Mouse (Mus musculus) layer of hippocampus, adult 9-10 months (tissue): ENCODE measurements at regions not wholly inside any gene's neighbourhood (a gene's known extent, or its start where the extent isn't known, plus 50 kb on each side); places are given as distances from the start of the nearest gene placed in this dataset.
"Not testable (repeated sequence)": the region's sequence is repeated elsewhere in the genome, so short reads cannot be mapped to it uniquely, and the experiment has no call there.

Source experiments
- DNase-seq: peaks from one replicate; pipeline ENCODE4 v3.0.0; 2022; ENCODE audit warnings: low spot score

DNA sequence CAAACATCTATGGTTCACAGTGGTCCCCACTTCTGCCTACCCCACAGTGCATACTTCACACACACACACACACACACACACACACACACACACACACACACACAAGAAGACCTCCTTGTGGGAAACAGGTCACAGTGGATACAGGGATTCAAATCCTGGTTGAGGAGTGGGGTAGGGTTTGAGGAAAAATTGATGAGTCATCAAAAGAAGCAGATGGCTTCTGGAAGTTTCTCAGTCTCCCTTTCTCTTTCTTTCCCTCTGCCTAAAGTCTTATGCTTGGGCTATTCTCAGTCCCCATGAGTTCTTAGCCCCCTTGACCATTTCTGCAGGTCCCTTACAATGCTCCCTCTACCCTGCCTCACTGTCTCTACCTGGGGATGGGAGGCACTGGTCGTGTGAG, 56.4 kb downstream of the Rassf10 start:
- no peak for DNase-seq

GRCm38 (mm10) chr7:113017092-113017755, 63.5 kb downstream of the Rassf10 start:
- no peak for DNase-seq

DNA sequence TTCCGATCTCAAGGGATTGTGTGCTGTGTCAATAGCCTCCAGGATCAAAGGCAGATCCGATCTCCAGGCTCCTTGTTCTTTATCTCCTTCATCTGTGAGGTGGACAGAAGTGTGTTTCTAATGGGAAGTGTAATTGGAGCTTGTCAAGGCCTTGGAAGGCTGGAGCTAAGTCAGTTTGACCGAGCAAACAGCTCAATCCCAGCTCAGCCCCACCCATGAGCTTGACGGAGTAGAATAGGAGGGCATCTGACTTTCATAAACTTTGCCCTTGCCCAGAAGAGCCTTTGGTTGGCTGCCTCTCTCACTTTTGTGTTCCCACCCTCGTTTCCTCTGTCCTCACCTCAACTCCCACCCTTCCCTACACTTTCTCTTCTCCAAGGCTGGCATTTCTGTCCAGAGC, 67.7 kb downstream of the Rassf10 start:
- no peak for DNase-seq

GRCm38 (mm10) chr7:113022516-113022915, 68.8 kb downstream of the Rassf10 start:
- no peak for DNase-seq

- DNase-seq, result no peak
These were observed 72.0 kb downstream of the Rassf10 start for GRCm38 (mm10) chr7:113025758-113026157.

- DNase-seq, result no peak
These were observed 72.7 kb downstream of the Rassf10 start for GRCm38 (mm10) chr7:113026290-113027075.

GRCm38 (mm10) chr7:113027125-113027801, 73.5 kb downstream of the Rassf10 start:
- no peak for DNase-seq

- no peak for DNase-seq
These were observed 76.4 kb downstream of the Rassf10 start for GRCm38 (mm10) chr7:113030053-113030752.

DNA sequence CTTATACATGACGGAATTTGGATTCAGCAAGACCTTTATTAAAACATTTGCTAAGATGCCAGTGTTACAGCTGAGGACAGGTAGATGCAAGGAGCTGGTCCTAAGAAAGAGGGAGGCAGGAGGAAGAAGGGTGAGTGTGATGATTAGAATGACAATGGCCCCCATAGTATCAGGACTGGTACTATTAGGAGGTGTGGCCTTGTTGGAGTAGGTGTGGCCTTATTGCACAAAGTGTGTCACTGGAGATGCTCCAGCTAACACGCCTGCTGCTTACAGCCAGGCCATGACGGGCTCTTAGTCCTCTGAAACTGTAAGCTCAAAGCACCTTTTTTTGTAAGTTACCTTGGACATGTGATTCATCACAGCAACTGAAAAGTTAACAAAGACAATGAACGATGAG, 82.0 kb downstream of the Rassf10 start:
- DNase-seq, result no peak

DNA sequence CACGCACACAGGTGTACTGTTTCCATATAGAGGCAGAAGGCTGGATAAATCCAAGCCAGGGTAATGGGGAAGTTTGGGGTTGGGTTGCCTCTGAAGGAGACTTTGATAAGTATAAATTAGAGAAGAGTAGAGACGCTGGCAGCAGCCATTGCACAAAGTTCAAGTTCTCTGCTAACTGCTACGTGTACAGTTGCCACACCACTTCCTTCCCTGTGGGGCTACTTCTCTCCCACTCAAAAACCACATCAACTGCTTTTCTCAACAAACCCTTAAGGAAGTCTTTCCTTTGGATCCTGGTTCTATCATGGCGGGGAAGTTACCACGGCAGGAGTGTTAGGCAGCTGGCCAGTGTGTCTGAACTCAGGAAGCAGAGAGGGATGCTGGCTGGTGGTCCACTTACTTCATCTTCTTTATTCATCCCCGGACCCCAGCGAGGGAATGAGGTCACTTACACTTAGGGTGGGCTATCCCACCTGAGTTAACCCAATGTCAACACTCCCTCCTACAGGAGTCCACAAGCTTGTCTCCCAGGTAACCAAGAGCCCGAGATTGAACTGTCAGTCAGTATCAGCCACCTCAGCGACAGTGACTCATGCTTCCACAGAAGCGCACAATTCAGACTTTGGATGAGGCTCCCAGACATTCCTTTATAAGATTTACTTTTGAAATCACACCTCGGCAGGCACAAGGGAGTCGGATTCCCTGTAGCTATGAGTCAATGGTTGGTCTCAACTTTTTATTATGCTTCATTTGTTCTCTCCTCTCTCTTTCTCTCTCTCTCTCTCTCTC, 84.3 kb downstream of the Rassf10 start:
- no peak for DNase-seq

- no peak for DNase-seq
These were observed 85.3 kb downstream of the Rassf10 start for GRCm38 (mm10) chr7:113038906-113039671.

- DNase-seq, result not testable (repeated sequence)
These were observed 91.9 kb downstream of the Rassf10 start for GRCm38 (mm10) chr7:113045613-113046159.

DNA sequence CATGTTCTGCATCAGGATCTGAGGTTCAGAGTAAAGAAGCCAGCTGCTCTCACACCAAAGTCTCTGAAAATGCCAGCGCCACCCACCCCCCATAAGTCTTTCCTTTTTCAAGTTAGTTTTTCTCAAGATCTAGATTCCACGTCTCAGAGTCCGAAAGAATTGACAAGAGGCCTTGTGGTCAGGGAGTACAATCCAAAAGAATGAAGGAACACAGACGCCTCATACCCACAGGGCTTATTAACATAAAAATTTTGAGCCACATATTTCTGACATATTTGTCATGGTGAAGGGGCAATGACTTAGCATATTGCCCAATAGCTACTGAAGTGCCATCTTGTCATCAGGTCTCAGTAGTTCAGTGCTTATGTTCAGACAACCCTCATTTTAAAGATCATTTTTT, 92.6 kb downstream of the Rassf10 start:
- no peak for DNase-seq

GRCm38 (mm10) chr7:113047583-113047982, 93.8 kb downstream of the Rassf10 start:
- DNase-seq, result no peak

DNA sequence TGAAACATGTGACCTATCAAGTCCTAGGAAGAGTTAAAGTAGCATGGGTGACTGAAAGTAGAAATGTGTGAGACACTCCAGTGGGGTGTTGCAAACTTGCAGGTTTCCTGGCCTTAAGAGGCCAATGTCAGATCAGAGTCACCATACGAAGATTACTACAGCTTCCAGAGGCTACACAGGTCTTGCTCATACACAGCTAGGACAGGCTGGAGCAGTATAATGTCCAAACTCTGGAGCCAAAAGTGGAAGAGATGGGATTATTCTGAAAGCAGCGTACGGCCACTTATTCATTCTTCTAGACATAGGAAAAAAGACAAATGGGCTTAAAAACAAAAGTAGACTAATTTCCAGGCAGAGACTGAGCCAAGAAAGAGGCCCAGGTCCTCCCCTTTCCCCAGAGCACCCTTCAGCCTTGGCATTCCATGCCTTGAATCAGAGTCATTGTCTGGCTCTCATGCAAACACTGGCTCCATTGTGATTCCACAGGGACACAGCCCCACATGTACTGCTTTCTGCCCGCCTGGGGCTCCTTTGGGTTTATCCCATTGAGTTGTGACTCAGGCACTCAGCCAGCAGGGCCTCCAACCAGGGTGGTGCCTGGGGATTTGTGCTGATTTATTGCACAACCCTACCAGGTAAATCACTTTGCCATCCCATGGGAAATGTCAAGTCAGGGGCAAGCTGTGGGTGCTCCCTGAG, 94.5 kb downstream of the Rassf10 start:
- peak; percentile 5 for DNase-seq

DNA sequence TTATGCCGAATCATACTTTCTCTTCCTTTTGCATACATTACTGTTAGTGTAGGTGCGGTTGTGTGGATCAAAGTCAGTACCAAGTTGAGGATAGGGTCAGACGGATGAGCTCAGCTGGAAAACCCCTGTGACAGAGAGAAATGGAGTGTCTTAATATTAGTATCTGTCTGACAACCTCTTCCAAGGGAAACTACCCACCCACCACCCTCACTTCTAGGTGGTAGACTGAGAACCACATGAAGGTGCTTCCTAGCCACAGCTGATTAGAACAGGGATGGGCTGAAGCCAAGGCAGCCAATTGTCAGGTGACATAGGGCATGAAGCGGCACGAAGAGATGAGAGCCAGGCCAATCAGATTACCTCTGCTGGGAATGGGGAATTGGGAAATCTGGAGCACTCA, 95.7 kb downstream of the Rassf10 start:
- no peak for DNase-seq

DNA sequence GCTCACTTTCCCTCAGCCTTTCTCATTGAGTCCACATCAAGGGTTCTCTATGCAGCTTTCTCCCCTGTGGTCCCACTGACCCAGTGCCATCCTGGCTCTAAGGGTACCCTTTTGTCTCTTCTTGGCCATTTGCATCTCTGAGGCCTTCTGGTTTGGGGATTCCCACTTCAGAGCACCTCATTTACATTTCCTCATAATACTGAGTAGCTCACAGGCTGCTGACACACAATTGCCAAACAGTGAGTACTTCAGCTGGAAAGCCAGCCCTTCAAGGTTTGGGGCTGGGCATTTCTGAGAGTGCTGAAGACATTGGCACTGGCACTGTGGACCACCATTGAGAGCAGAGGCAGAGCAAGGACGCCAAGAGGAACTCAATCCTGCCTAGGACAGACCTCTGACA, 99.2 kb downstream of the Rassf10 start:
- no peak for DNase-seq

DNA sequence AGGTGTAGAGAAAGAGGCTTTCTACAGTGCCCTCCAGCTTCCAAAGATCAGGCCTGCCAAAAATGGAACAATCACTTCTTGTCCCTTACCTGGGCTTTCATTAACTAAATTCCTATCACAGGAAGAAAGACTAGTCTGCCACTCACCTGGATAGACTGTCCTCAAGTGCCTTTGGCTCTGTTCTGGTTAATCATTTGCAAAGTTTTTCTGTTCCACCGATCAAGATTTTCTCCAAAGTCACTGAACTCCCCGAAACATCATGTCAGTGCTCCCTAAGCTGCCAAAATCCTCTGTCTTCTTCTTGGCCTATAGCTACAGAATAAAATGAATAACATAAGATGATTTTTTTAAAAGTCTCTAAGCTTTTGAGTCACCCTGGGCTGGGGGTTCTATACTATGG, 102.7 kb downstream of the Rassf10 start:
- DNase-seq, result no peak

DNA sequence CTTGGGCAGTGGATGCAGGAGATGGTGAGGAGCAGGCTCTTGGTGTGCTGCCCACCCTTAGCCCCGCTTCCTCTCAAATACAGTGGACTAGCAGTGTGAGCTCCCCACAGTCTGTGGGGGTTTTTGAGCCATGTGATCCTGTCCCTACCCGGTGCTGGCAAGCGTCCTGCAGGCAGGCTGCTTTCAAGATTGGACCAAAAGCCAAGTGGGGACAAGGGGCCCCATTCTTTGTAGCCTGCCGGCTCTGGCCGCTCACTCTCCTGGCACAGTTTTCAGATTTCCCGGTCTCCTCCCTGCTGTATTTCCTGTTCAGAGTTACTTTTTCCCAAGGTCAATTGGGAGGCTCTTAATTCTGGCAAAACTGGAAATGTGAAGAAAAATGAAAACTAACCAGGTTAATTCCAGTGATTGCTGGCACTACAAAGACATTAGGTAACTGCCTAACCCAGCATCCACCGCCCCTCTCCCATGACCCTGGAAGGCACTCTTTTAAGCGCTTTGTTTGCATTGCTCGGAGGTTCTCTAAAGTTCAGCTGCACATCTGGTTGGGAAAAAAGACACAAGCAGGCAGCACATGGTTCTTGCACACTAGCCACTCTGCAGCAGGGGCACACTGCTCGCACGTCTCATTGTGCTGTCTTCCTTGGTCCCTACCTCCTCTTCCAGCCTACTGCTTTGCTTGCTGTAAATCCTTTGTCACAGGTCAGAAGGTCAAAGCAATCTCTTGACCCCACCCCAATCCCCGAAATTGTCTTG, 105.6 kb downstream of the Rassf10 start:
- no peak for DNase-seq
